Mouse (Mus musculus) intestine, postnatal 0 days (tissue): ENCODE data around the gene Mettl16. TPM values are rescaled to one million over a fixed set of nuclear protein-coding genes. Genes with fewer than 3 reads are reported as not detected.

Source experiments
- ATAC-seq: fragments of 200-750 bp; cut with Nextera tagmentation; 2 replicates; pipeline ENCODE4 v1.8.0; 2017; ENCODE audit warnings: mild to moderate bottlenecking, moderate TSS enrichment, moderate library complexity
- H3K27ac ChIP-seq: fragments of 300-500 bp; sonication (generic); 2 replicates; pipeline ENCODE4 v1.5.1; 2014; ENCODE audit warnings: mild to moderate bottlenecking, low read depth, low read length, moderate library complexity
- H3K27me3 ChIP-seq: fragments of 300-500 bp; sonication (generic); replicated peaks from 2 replicates; pipeline ENCODE4 v1.6.1; 2014; ENCODE audit warnings: low read length, mixed read lengths; ENCODE audit not compliant: control insufficient read depth, insufficient read depth
- H3K36me3 ChIP-seq: fragments of 300-500 bp; sonication (generic); 2 replicates; pipeline ENCODE4 v1.6.1; 2014; ENCODE audit warnings: mild to moderate bottlenecking, moderate library complexity; ENCODE audit not compliant: control insufficient read depth, insufficient read depth
- H3K4me1 ChIP-seq: fragments of 300-500 bp; sonication (generic); replicated peaks from 2 replicates; pipeline ENCODE4 v1.6.1; 2014; ENCODE audit warnings: antibody characterized with exemption, low read length, mixed read lengths; ENCODE audit not compliant: control insufficient read depth, insufficient read depth
- H3K4me2 ChIP-seq: fragments of 300-500 bp; sonication (generic); replicated peaks from 2 replicates; pipeline ENCODE4 v1.6.1; 2014; ENCODE audit warnings: low read depth, mild to moderate bottlenecking, moderate library complexity
- H3K4me3 ChIP-seq: fragments of 300-500 bp; sonication (generic); 2 replicates; pipeline ENCODE4 v1.5.1; 2014; ENCODE audit warnings: low read depth, low read length
- H3K9ac ChIP-seq: fragments of 300-500 bp; sonication (generic); 2 replicates; pipeline ENCODE4 v1.6.1; 2014; ENCODE audit warnings: mild to moderate bottlenecking, low read depth, low read length
- H3K9me3 ChIP-seq: fragments of 300-500 bp; sonication (generic); 2 replicates; pipeline ENCODE4 v1.6.1; 2016; ENCODE audit warnings: mixed run types; ENCODE audit not compliant: control insufficient read depth
- CTCF ChIP-seq: sonication (generic); IDR thresholded peaks from 2 replicates; pipeline ENCODE4 v1.5.1; 2016; ENCODE audit warnings: low read depth, mild to moderate bottlenecking, control low read depth, antibody characterized with exemption, moderate library complexity
- WGBS: fragments of 180-500 bp; shearing (Covaris S2); extraction: QIAGEN DNeasy Blood & Tissue Kit; methylation state at CpG from one replicate; pipeline ENCODE4 v1.1.7; 2014; 5-methylcytosine and 5-hydroxymethylcytosine counted together
- polyA plus RNA-seq: library from polyadenylated mRNA; unstranded; fragments of >200 nt; fragmentation: Nextera tagmentation; extraction: Ambion mirVana; gene quantifications from 2 replicates; pipeline ENCODE4 v1.2.1, GENCODE M21; 2015

Gene Mettl16
- polyA plus RNA-seq, 1 experiment from 2014 or later = 9.6 TPM

DNA sequence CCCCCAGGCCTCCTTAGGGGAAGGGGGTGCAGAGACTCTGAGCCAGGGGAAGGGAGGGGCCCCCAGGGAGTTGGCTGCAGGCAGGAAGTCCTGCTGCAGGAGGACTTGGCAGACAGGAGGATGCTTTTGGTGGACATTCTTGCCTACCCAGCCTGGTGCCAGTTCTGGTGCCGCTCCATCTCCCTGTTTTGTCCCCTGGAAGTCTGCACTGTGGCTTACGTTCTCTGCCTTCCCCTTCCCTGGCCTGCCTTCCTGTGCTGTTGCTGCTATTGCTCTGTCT lies 72.7 kb downstream of the Mettl16 start:
- Histone ChIP-seq H3K27ac (no peak overlapping the region; the same call in 1 of the 2 replicates), H3K4me1 (no peaks in the 10 kb centered on the region), H3K27me3 (no peaks in the 10 kb centered on the region), H3K9me3 (no peaks in the 10 kb centered on the region), H3K4me3 (no peak overlapping the region), H3K36me3 (peaks cover 22% of the 10 kb centered on the region), H3K4me2 (no peak overlapping the region), H3K9ac (no peak overlapping the region)
- TF ChIP-seq CTCF = no peak
- WGBS = 83% methylated on average over 2 of the region's 2 CpGs
- no peak for ATAC-seq

DNA sequence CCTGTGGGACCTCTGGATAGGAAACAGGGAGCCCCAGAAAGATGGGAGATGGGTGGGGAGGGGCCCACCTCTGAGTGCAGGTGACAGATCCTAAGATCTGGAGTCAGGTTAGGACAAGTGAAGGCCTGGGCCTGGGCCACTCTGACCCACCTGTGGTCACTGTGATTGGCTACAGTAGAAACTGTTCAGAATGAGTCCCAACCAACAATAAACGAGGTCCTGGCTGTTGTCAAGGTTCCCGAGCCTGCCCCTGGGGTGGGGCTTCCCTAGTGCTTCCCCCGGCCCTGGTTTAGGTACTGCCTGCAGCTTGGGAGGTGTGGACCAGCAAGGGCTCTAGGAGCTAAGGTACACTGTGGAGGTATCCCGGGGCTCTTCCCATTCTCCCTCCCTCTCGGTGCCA lies 73.1 kb downstream of the Mettl16 start:
- Histone ChIP-seq H3K27me3 (no peaks in the 10 kb centered on the region), H3K4me3 (no peak overlapping the region), H3K27ac (no peak overlapping the region; the same call in 1 of the 2 replicates), H3K36me3 (peaks cover 22% of the 10 kb centered on the region), H3K9me3 (no peaks in the 10 kb centered on the region), H3K4me1 (no peaks in the 10 kb centered on the region), H3K9ac (no peak overlapping the region), H3K4me2 (no peak overlapping the region)
- ATAC-seq = no peak
- 69% methylated on average over 5 of the region's 5 CpGs for WGBS
- TF ChIP-seq CTCF = no peak

DNA sequence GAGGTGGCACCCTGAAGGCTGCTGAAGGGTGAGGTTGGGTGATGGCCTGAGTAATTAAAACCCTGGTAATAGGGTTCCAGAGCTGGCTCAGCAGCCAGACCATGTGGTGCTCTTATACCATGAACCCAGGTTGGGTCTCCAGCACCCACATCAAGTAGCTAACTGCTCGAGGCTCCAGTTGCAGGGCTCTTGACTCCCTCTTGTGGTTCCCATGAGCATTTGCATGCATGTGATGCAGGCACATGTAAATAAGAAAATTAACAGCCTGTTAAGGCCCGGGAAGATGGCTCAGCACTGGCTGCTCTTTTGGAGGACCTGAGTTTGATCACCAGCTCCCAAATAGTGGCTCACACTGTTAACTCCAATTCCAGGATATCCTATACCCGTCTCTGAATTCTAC lies 75.2 kb downstream of the Mettl16 start:
- no peak overlapping the region for H3K4me3 ChIP-seq
- WGBS = 67% methylated on average over 3 of the region's 3 CpGs
- H3K36me3 ChIP-seq = peaks cover 22% of the 10 kb centered on the region
- H3K4me1 ChIP-seq = no peaks in the 10 kb centered on the region
- no peak overlapping the region for H3K9ac ChIP-seq
- no peak overlapping the region for H3K4me2 ChIP-seq
- no peaks in the 10 kb centered on the region for H3K27me3 ChIP-seq
- ATAC-seq = no peak
- no peaks in the 10 kb centered on the region for H3K9me3 ChIP-seq
- TF ChIP-seq CTCF = peak; percentile 68
- no peak overlapping the region for H3K27ac ChIP-seq

- ATAC-seq = peak; percentile 78
- H3K4me1 ChIP-seq = no peaks in the 10 kb centered on the region
- no peak overlapping the region for H3K9ac ChIP-seq
- TF ChIP-seq CTCF = peak; percentile 91
- no peaks in the 10 kb centered on the region for H3K9me3 ChIP-seq
- WGBS = 7% methylated on average over 13 of the region's 13 CpGs
- no peaks in the 10 kb centered on the region for H3K27me3 ChIP-seq
- H3K36me3 ChIP-seq = peaks cover 12% of the 10 kb centered on the region
- no peak overlapping the region for H3K27ac ChIP-seq
- H3K4me2 ChIP-seq = peak overlapping the region; percentile 54
- no peak overlapping the region for H3K4me3 ChIP-seq
These were observed 77.4 kb downstream of the Mettl16 start for GRCm38 (mm10) chr11:74847919-74848521.

- ATAC-seq = no peak
- H3K36me3 ChIP-seq = peaks cover 5% of the 10 kb centered on the region; the same call in 1 of the 2 replicates
- no peaks in the 10 kb centered on the region for H3K4me1 ChIP-seq
- 82% methylated on average over 14 of the region's 14 CpGs for WGBS
- no peak overlapping the region for H3K4me2 ChIP-seq
- H3K27me3 ChIP-seq = no peaks in the 10 kb centered on the region
- H3K9me3 ChIP-seq = no peaks in the 10 kb centered on the region
- no peak for TF ChIP-seq CTCF
- H3K9ac ChIP-seq = no peak overlapping the region
- no peak overlapping the region for H3K4me3 ChIP-seq
- no peak overlapping the region for H3K27ac ChIP-seq
These were observed 80.5 kb downstream of the Mettl16 start for GRCm38 (mm10) chr11:74850998-74851661.

- WGBS = 86% methylated on average over 9 of the region's 9 CpGs
- no peak overlapping the region for H3K27ac ChIP-seq
- no peaks in the 10 kb centered on the region for H3K4me1 ChIP-seq
- no peaks in the 10 kb centered on the region for H3K9me3 ChIP-seq
- H3K36me3 ChIP-seq = peaks cover 5% of the 10 kb centered on the region
- no peak for TF ChIP-seq CTCF
- no peak for ATAC-seq
- no peaks in the 10 kb centered on the region for H3K27me3 ChIP-seq
- H3K9ac ChIP-seq = no peak overlapping the region
- H3K4me2 ChIP-seq = no peak overlapping the region
- H3K4me3 ChIP-seq = no peak overlapping the region
These were observed 87.1 kb downstream of the Mettl16 start for GRCm38 (mm10) chr11:74857756-74858155.

GRCm38 (mm10) chr11:74862129-74862528 lies 91.5 kb downstream of the Mettl16 start:
- 79% methylated on average over 5 of the region's 5 CpGs for WGBS
- Histone ChIP-seq H3K9me3 (no peaks in the 10 kb centered on the region), H3K4me2 (no peak overlapping the region), H3K36me3 (peaks cover 8% of the 10 kb centered on the region), H3K27ac (no peak overlapping the region), H3K4me1 (no peaks in the 10 kb centered on the region), H3K27me3 (no peaks in the 10 kb centered on the region), H3K9ac (no peak overlapping the region), H3K4me3 (no peak overlapping the region)
- no peak for TF ChIP-seq CTCF
- no peak for ATAC-seq
